Mouse (Mus musculus): Measurements from ENCODE around the gene Wdr92. TPM values are rescaled to one million over a fixed set of nuclear protein-coding genes. Genes with fewer than 3 reads are reported as not detected.

Gene Wdr92
- 7.0 and 8.6 TPM in 2 replicates for polyA plus RNA-seq (2012; rRNA removed; ENCODE audit: low replicate concordance)

GRCm38 (mm10) chr11:17181807-17182206 lies at the start of gene Wdr92:
TSS of gene Wdr92 (plus strand) at chr11:17182107.

DNA sequence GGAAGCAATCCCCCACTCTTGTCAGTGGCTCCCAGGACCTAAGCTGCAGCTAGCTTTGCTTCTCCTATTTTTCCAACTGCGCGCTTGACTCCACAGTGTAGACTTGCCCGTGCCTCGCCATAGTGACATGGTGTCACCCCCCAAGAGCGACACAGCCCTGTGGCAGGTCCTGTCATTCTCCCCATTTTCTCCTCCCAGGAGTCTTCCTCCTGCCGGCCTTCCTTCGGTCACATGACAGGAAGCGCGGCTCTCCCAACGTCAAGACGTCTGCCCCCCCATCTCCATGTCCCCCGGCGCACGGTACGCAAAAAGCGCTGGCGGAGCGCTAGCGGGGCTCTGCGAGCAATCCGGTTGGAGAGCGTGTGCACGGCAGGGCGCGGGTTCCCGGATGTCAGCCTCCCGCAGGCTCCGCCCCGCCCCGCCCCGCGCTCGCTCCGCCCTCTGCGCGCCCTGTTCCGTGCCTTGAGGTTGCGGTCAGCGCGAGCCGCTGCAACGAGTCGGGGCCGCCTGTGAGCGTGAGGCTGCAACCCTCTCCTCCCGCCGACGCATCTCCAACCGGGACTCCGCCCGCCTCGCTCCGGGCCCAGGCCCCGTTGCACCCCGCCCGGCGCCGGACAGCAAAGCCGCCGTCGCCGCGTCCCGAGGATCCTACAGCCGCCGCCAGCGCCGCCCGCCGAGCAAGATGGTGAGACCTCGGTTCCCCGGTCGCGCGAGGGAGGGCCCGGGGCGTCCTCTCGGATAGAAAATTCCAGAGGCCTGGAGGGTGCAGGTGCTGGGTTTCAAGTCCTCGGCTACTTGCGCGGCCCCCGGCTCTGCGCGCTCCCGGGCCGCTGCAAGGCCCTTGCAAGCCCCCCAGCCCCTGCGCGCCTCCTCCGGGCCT lies 22.8 kb upstream of the Wdr92 start, which contains the start of gene Ppp3r1:
TSS of gene Ppp3r1 (plus strand) at position 406 of the 880 bp plus-strand sequence.

GRCm38 (mm10) chr11:17211258-17212140 lies 29.6 kb downstream of the Wdr92 start, which contains the start of gene Pno1:
TSS of gene Pno1 (minus strand) at chr11:17211568.

GRCm38 (mm10) chr11:17257443-17257842 lies 75.5 kb downstream of the Wdr92 start, which contains the start of gene C1d:
TSS of gene C1d (plus strand) at chr11:17257579.

Other genes with a start within 250 kb of the Wdr92 start
- gene Fbxo48, start 230.7 kb upstream of the Wdr92 start, polyA plus RNA-seq (2012; rRNA removed; ENCODE audit: low replicate concordance) = 0.27 and 0.64 TPM in 2 replicates
- 16.3 and 34.2 TPM in 2 replicates for gene Cnrip1, start 130.5 kb upstream of the Wdr92 start, polyA plus RNA-seq (2012; rRNA removed; ENCODE audit: low replicate concordance)
- gene Plek, start 129.7 kb upstream of the Wdr92 start, polyA plus RNA-seq (2012; rRNA removed; ENCODE audit: low replicate concordance) = 1.9 and 3.5 TPM in 2 replicates
- 28.6 and 33.1 TPM in 2 replicates for gene Ppp3r1, start 22.8 kb upstream of the Wdr92 start, polyA plus RNA-seq (2012; rRNA removed; ENCODE audit: low replicate concordance)
- gene Pno1, start 29.5 kb downstream of the Wdr92 start, polyA plus RNA-seq (2012; rRNA removed; ENCODE audit: low replicate concordance) = 6.3 and 7.8 TPM in 2 replicates
- gene C1d, start 75.5 kb downstream of the Wdr92 start, polyA plus RNA-seq (2012; rRNA removed; ENCODE audit: low replicate concordance) = 14.6 and 14.7 TPM in 2 replicates